Comparison of ENCODE assay signal across 8 mouse cellular contexts in the genomic region with DNA sequence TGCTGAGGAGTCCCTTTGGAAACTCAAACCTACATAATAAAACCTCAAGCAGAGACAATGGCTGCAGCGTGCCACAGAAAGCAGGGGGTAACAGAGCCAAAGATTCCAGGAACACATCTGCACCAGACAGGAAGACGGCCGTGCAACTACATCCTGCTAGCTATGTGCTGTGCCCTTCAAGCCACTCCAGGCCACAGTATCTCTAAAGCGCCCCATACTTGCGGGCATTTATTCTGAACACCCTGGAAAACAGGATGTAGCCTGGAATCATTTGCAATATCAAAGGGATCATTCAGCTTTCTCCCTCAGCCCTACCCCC.
DNase-seq lines count a peak whose midpoint lies in the region; ATAC-seq and TF ChIP-seq lines count a peak whose summit lies in the region.

No protein-coding gene starts in this region.

- H3K36me3 ChIP-seq in embryonic facial prominence, embryonic 14.5 days (ENCODE audit: control insufficient read depth, insufficient read depth, low read length), result no peaks in the 10 kb centered on the region
- no peaks in the 10 kb centered on the region for H3K36me3 ChIP-seq in limb, embryonic 10.5 days
- no peaks in the 10 kb centered on the region for H3K36me3 ChIP-seq in neural tube, embryonic 14.5 days (ENCODE audit: control insufficient read depth, insufficient read depth, low read length)

- DNase-seq in left cerebral cortex, adult 2 months (ENCODE audit: extremely low spot score in 1 of 2, low spot score in 2 of 2), result no peak
- DNase-seq in left cerebral cortex, adult 9 months (ENCODE audit: low spot score in 2 of 2), result no peak
- no peak for DNase-seq in embryonic facial prominence, embryonic 14.5 days (ENCODE audit: low spot score)
- no peak for DNase-seq in limb, embryonic 10.5 days (ENCODE audit: low spot score)
- no peak for DNase-seq in layer of hippocampus, adult 9-11 months
- no peak for DNase-seq in cerebellum, postnatal 36 days
- no peak for DNase-seq in frontal cortex, postnatal 25 days (ENCODE audit: low spot score in 2 of 2)

- peak overlapping the region; percentile 53 for H3K4me2 ChIP-seq in embryonic facial prominence, embryonic 14.5 days (ENCODE audit: low read depth, low read length)
- peak overlapping the region; percentile 33; the same call in 1 of the 2 replicates for H3K4me2 ChIP-seq in neural tube, embryonic 14.5 days (ENCODE audit: low read depth, low read length)

- H3K4me1 ChIP-seq in embryonic facial prominence, embryonic 14.5 days (ENCODE audit: control insufficient read depth, insufficient read depth, low read length), result peaks cover 8% of the 10 kb centered on the region; the same call in 1 of the 2 replicates
- H3K4me1 ChIP-seq in limb, embryonic 10.5 days, result peaks cover 25% of the 10 kb centered on the region
- 0 out of 2 replicates have a peak, but pooled peaks cover 3% of the 10 kb centered on the region for H3K4me1 ChIP-seq in neural tube, embryonic 14.5 days (ENCODE audit: control insufficient read depth, insufficient read depth, low read length)

- intact Hi-C loops in left cerebral cortex, adult 2 months (cut with DNase I), result loop anchor here (1.0 to 5.0 kb wide), 3 partner anchors 176 to 209 kb away; partner anchors contain the start of gene Arhgef28

- H3K9me3 ChIP-seq in embryonic facial prominence, embryonic 14.5 days (ENCODE audit: control insufficient read depth, low read length), result no peaks in the 10 kb centered on the region
- H3K9me3 ChIP-seq in limb, embryonic 10.5 days (replicated peaks), result no peaks in the 10 kb centered on the region
- H3K9me3 ChIP-seq in neural tube, embryonic 14.5 days (ENCODE audit: control insufficient read depth, low read length), result no peaks in the 10 kb centered on the region

- peak overlapping the region; percentile 40 for H3K4me3 ChIP-seq in left cerebral cortex, adult 2 months
- H3K4me3 ChIP-seq in embryonic facial prominence, embryonic 14.5 days (ENCODE audit: low read depth, low read length), result peak overlapping the region; percentile 24
- H3K4me3 ChIP-seq in limb, embryonic 10.5 days, result peak overlapping the region; percentile 37
- no peak overlapping the region for H3K4me3 ChIP-seq in neural tube, embryonic 14.5 days (ENCODE audit: low read depth, low read length)

- H3K27me3 ChIP-seq in embryonic facial prominence, embryonic 14.5 days (replicated peaks; ENCODE audit: control insufficient read depth, insufficient read depth, low read length), result no peaks in the 10 kb centered on the region
- no peaks in the 10 kb centered on the region for H3K27me3 ChIP-seq in limb, embryonic 10.5 days (ENCODE audit: low read depth, poor library complexity, severe bottlenecking)
- H3K27me3 ChIP-seq in neural tube, embryonic 14.5 days (ENCODE audit: control insufficient read depth, insufficient read depth, low read length), result no peaks in the 10 kb centered on the region

- peak; percentile 35; the same call in 1 of the 2 replicates for ATAC-seq in embryonic facial prominence, embryonic 14.5 days (ENCODE audit: low read depth)
- ATAC-seq in neural tube, embryonic 14.5 days (ENCODE audit: low read depth), result peak; percentile 36; the same call in 1 of the 2 replicates

- H3K27ac ChIP-seq in left cerebral cortex, adult 2 months, result no peak overlapping the region
- H3K27ac ChIP-seq in embryonic facial prominence, embryonic 14.5 days (replicated peaks; ENCODE audit: low read depth, low read length), result 0 out of 2 replicates have a peak overlapping the region, but pooled peaks have one; percentile 29
- H3K27ac ChIP-seq in limb, embryonic 10.5 days, result peak overlapping the region; percentile 79
- H3K27ac ChIP-seq in neural tube, embryonic 14.5 days (ENCODE audit: low read depth, low read length), result no peak overlapping the region

- H3K9ac ChIP-seq in embryonic facial prominence, embryonic 14.5 days (ENCODE audit: low read depth, low read length), result peak overlapping the region; percentile 52
- H3K9ac ChIP-seq in neural tube, embryonic 14.5 days (replicated peaks; ENCODE audit: low read depth, low read length), result no peak overlapping the region

- no peak for TF ChIP-seq CTCF in left cerebral cortex, adult 2 months (IDR thresholded peaks at IDR 0.05)

- WGBS in embryonic facial prominence, embryonic 14.5 days, result 17% methylated on average over 5 of the region's 5 CpGs
- WGBS in limb, embryonic 10.5 days, result 52% methylated on average over 5 of the region's 5 CpGs
- WGBS in neural tube, embryonic 14.5 days, result 32% methylated on average over 5 of the region's 5 CpGs

Comparison
In these comparisons a context has a peak if more than half of its experiments do, and no peak if none do; other contexts are left out.
1. H3K27ac ChIP-seq: peak in embryonic facial prominence, embryonic 14.5 days (single experiment) and limb, embryonic 10.5 days (single experiment); none in left cerebral cortex, adult 2 months (single experiment) and neural tube, embryonic 14.5 days (single experiment).